Mouse (Mus musculus): ENCODE results near the gene Pilra. TPM values are rescaled to one million over a fixed set of nuclear protein-coding genes. Genes with fewer than 3 reads are reported as not detected.

Gene Pilra
- polyA plus RNA-seq, 1 experiment from 2014 or later: 3.0 TPM

GRCm38 (mm10) chr5:137830238-137830637 lies 5.8 kb downstream of the Pilra start:
- no peaks in the 10 kb centered on the region for H3K36me3 ChIP-seq (ENCODE audit: insufficient read depth)
- no peaks in the 10 kb centered on the region for H3K4me1 ChIP-seq (ENCODE audit: insufficient read depth)
- TF ChIP-seq CTCF (IDR thresholded peaks at IDR 0.05; ENCODE audit: low read depth): no peak
- no peak overlapping the region for H3K4me2 ChIP-seq
- no peak overlapping the region for H3K4me3 ChIP-seq (ENCODE audit: low read depth, low read length)
- no peaks in the 10 kb centered on the region for H3K27me3 ChIP-seq (ENCODE audit: insufficient read depth, low read length)
- DNase-seq (peak; percentile 26), ATAC-seq (ENCODE audit: insufficient read depth) (no peak)
- no peak overlapping the region for H3K27ac ChIP-seq (ENCODE audit: low read depth)
- 61% methylated on average over 7 of the region's 7 CpGs for WGBS
- no peaks in the 10 kb centered on the region for H3K9me3 ChIP-seq (ENCODE audit: low read depth, low read length)
- H3K9ac ChIP-seq: no peak overlapping the region

GRCm38 (mm10) chr5:137828694-137829093 lies 7.4 kb downstream of the Pilra start:
- DNase-seq (no peak), ATAC-seq (ENCODE audit: insufficient read depth) (no peak)
- 76% methylated on average over 6 of the region's 6 CpGs for WGBS
- no peak for TF ChIP-seq CTCF (IDR thresholded peaks at IDR 0.05; ENCODE audit: low read depth)
- Histone ChIP-seq H3K36me3 (ENCODE audit: insufficient read depth) (no peaks in the 10 kb centered on the region), H3K9ac (no peak overlapping the region), H3K27me3 (ENCODE audit: insufficient read depth, low read length) (no peaks in the 10 kb centered on the region), H3K4me2 (no peak overlapping the region), H3K4me1 (ENCODE audit: insufficient read depth) (no peaks in the 10 kb centered on the region), H3K4me3 (ENCODE audit: low read depth, low read length) (no peak overlapping the region), H3K9me3 (ENCODE audit: low read depth, low read length) (no peaks in the 10 kb centered on the region), H3K27ac (ENCODE audit: low read depth) (no peak overlapping the region)

DNA sequence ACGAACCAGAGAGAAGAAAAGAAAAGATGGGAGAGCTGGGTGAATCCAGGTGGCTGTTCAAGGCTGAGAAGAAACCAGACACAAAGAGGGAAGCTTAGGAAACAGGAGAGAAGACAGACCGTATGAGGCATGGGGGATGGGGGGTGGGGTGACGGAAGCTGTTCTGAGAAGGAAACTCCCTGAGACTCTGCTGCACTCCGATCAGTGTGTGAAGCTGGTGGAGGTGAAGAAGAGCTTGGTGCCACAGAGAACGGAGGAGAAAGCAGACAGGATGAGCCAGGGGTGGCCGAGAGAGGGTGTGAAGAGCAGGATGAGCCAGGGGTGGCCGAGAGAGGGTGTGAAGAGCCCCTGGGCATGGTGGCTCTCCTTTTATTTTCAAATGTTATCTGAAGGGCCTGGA lies 9.7 kb downstream of the Pilra start:
- Histone ChIP-seq H3K9me3 (ENCODE audit: low read depth, low read length) (no peaks in the 10 kb centered on the region), H3K9ac (no peak overlapping the region), H3K36me3 (ENCODE audit: insufficient read depth) (no peaks in the 10 kb centered on the region), H3K4me3 (ENCODE audit: low read depth, low read length) (no peak overlapping the region), H3K27me3 (ENCODE audit: insufficient read depth, low read length) (no peaks in the 10 kb centered on the region), H3K4me1 (ENCODE audit: insufficient read depth) (no peaks in the 10 kb centered on the region), H3K4me2 (no peak overlapping the region), H3K27ac (ENCODE audit: low read depth) (no peak overlapping the region)
- DNase-seq: no peak
- no peak for TF ChIP-seq CTCF (IDR thresholded peaks at IDR 0.05; ENCODE audit: low read depth)
- no peak for ATAC-seq (ENCODE audit: insufficient read depth)
- WGBS: 45% methylated on average over 7 of the region's 7 CpGs

GRCm38 (mm10) chr5:137825971-137826370 lies 10.1 kb downstream of the Pilra start:
- 63% methylated on average over 2 of the region's 2 CpGs for WGBS

GRCm38 (mm10) chr5:137825030-137825429 lies 11.1 kb downstream of the Pilra start:
- DNase-seq (no peak), ATAC-seq (ENCODE audit: insufficient read depth) (no peak)
- H3K4me3 ChIP-seq (ENCODE audit: low read depth, low read length): no peak overlapping the region
- WGBS: 91% methylated on average over 3 of the region's 3 CpGs
- H3K36me3 ChIP-seq (ENCODE audit: insufficient read depth): no peaks in the 10 kb centered on the region
- no peaks in the 10 kb centered on the region for H3K4me1 ChIP-seq (ENCODE audit: insufficient read depth)
- H3K9ac ChIP-seq: no peak overlapping the region
- no peaks in the 10 kb centered on the region for H3K9me3 ChIP-seq (ENCODE audit: low read depth, low read length)
- TF ChIP-seq CTCF (IDR thresholded peaks at IDR 0.05; ENCODE audit: low read depth): no peak
- H3K27ac ChIP-seq (ENCODE audit: low read depth): no peak overlapping the region
- no peaks in the 10 kb centered on the region for H3K27me3 ChIP-seq (ENCODE audit: insufficient read depth, low read length)
- no peak overlapping the region for H3K4me2 ChIP-seq

More at GRCm38 (mm10) chr5:137825971-137826370, 10.1 kb downstream of the Pilra start:
- TF ChIP-seq CTCF (IDR thresholded peaks at IDR 0.05; ENCODE audit: low read depth): no peak
- no peak for ATAC-seq (ENCODE audit: insufficient read depth)
- H3K9ac ChIP-seq: no peak overlapping the region
- H3K9me3 ChIP-seq (ENCODE audit: low read depth, low read length): no peaks in the 10 kb centered on the region
- H3K4me3 ChIP-seq (ENCODE audit: low read depth, low read length): no peak overlapping the region
- no peaks in the 10 kb centered on the region for H3K36me3 ChIP-seq (ENCODE audit: insufficient read depth)
- no peaks in the 10 kb centered on the region for H3K4me1 ChIP-seq (ENCODE audit: insufficient read depth)
- H3K4me2 ChIP-seq: no peak overlapping the region
- H3K27ac ChIP-seq (ENCODE audit: low read depth): no peak overlapping the region
- no peak for DNase-seq
- H3K27me3 ChIP-seq (ENCODE audit: insufficient read depth, low read length): no peaks in the 10 kb centered on the region

DNA sequence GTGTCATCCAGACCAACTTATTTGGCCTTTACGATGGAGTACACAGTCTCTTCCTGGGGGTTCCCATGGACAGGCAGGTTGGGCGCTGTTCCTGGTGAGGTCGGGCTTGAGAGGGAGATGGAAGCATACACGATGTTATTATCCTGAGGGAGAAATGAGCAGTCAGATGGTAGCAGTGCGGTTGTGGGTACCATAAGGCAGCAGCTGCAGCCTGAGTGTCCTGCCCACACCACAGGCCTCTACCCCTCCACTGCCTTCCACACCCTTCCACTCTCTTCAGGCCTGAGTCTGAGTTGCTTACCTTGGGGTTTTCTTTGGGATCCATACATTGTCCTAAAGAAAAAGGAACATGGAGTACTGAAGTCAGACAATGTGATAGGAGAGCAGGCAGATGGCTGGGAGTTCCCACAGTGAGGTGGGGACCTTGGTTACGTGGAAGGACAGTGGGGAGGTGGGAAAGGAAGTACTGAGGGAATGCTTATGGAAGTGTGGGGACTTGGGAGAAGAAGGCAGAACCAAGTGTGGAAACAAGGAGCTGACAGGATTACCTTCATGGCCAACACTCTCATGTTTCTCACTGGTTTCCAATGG lies 12.5 kb downstream of the Pilra start:
- Histone ChIP-seq H3K27me3 (ENCODE audit: insufficient read depth, low read length) (no peaks in the 10 kb centered on the region), H3K4me2 (no peak overlapping the region), H3K36me3 (ENCODE audit: insufficient read depth) (no peaks in the 10 kb centered on the region), H3K27ac (ENCODE audit: low read depth) (no peak overlapping the region), H3K4me1 (ENCODE audit: insufficient read depth) (no peaks in the 10 kb centered on the region), H3K9me3 (ENCODE audit: low read depth, low read length) (no peaks in the 10 kb centered on the region), H3K9ac (no peak overlapping the region), H3K4me3 (ENCODE audit: low read depth, low read length) (no peak overlapping the region)
- 93% methylated on average over 6 of the region's 6 CpGs for WGBS
- no peak for TF ChIP-seq CTCF (IDR thresholded peaks at IDR 0.05; ENCODE audit: low read depth)
- ATAC-seq (ENCODE audit: insufficient read depth) (no peak), DNase-seq (no peak)

DNA sequence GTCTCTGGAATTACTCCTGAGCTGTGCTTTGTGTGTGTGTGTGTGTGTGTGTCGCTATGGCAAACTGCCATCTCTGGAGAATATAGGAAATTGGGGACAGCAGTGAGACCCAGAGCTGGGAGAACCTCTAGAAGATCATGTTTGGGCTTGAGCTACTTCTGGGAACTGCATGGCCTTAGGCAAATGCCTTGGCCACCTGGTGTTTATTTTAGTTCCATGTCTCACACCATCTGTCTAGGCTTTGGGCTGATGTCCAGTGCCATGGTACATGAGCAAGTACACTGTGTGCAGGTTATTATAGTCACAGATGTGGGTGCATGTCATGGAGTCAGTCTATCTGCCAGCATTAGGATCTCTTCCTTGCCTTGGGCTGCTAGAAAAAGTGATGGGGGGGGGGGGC lies 13.5 kb downstream of the Pilra start:
- Histone ChIP-seq H3K4me1 (ENCODE audit: insufficient read depth) (no peaks in the 10 kb centered on the region), H3K27me3 (ENCODE audit: insufficient read depth, low read length) (no peaks in the 10 kb centered on the region), H3K4me3 (ENCODE audit: low read depth, low read length) (no peak overlapping the region), H3K4me2 (no peak overlapping the region), H3K27ac (ENCODE audit: low read depth) (no peak overlapping the region), H3K9ac (no peak overlapping the region), H3K9me3 (ENCODE audit: low read depth, low read length) (no peaks in the 10 kb centered on the region), H3K36me3 (ENCODE audit: insufficient read depth) (no peaks in the 10 kb centered on the region)
- 92% methylated on average over 1 of the region's 1 CpGs for WGBS
- no peak for ATAC-seq (ENCODE audit: insufficient read depth)
- no peak for DNase-seq
- no peak for TF ChIP-seq CTCF (IDR thresholded peaks at IDR 0.05; ENCODE audit: low read depth)

- Histone ChIP-seq H3K4me3 (ENCODE audit: low read depth, low read length) (no peak overlapping the region), H3K4me1 (ENCODE audit: insufficient read depth) (no peaks in the 10 kb centered on the region), H3K36me3 (ENCODE audit: insufficient read depth) (no peaks in the 10 kb centered on the region), H3K4me2 (no peak overlapping the region), H3K27me3 (ENCODE audit: insufficient read depth, low read length) (no peaks in the 10 kb centered on the region), H3K27ac (ENCODE audit: low read depth) (no peak overlapping the region), H3K9me3 (ENCODE audit: low read depth, low read length) (no peaks in the 10 kb centered on the region), H3K9ac (no peak overlapping the region)
- DNase-seq (no peak), ATAC-seq (ENCODE audit: insufficient read depth) (no peak)
- no peak for TF ChIP-seq CTCF (IDR thresholded peaks at IDR 0.05; ENCODE audit: low read depth)
- 62% methylated on average over 4 of the region's 4 CpGs for WGBS
Observed at GRCm38 (mm10) chr5:137822126-137822525, 14.0 kb downstream of the Pilra start.

All from lung, embryonic 14.5 days (tissue).